Mouse (Mus musculus): ENCODE results near the gene Ptov1.

- TF ChIP-seq CTCF (IDR thresholded peaks at IDR 0.05; ENCODE audit: extremely low read depth, insufficient read depth, insufficient read length, insufficient replicate concordance) (peak; percentile 72; the same call in 1 of the 2 replicates), POLR2A (IDR thresholded peaks at IDR 0.05; ENCODE audit: low read depth, low read length) (no peak)
Observed at GRCm38 (mm10) chr7:44824872-44825271, 44.7 kb downstream of the Ptov1 start.
